Mouse (Mus musculus) limb, embryonic 13.5 days (tissue): Measurements from ENCODE around the gene Pramel3. TPM values are rescaled to one million over a fixed set of nuclear protein-coding genes. Genes with fewer than 3 reads are reported as not detected.
"Not testable (repeated sequence)": the region's sequence is repeated elsewhere in the genome, so short reads cannot be mapped to it uniquely, and the experiment has no call there.

Experiments used
- ATAC-seq: fragments of 200-750 bp; cut with Nextera tagmentation; 2 replicates; pipeline ENCODE4 v1.8.0; 2017; ENCODE audit warnings: low read depth, moderate number of reproducible peaks, moderate TSS enrichment; ENCODE audit not compliant: low FRiP score
- H3K27ac ChIP-seq: fragments of 300-500 bp; sonication (generic); 2 replicates; pipeline ENCODE4 v1.5.1; 2015; ENCODE audit warnings: inconsistent platforms, mild to moderate bottlenecking, moderate library complexity
- H3K27me3 ChIP-seq: fragments of 300-500 bp; sonication (generic); 2 replicates; pipeline ENCODE4 v1.6.1; 2015; ENCODE audit warnings: mild to moderate bottlenecking, inconsistent platforms
- H3K36me3 ChIP-seq: fragments of 300-500 bp; sonication (generic); 2 replicates; pipeline ENCODE4 v1.6.1; 2015; ENCODE audit warnings: inconsistent platforms, mild to moderate bottlenecking, moderate library complexity
- H3K4me1 ChIP-seq: fragments of 300-500 bp; sonication (generic); 2 replicates; pipeline ENCODE4 v1.6.1; 2015; ENCODE audit warnings: inconsistent platforms
- H3K4me2 ChIP-seq: fragments of 300-500 bp; sonication (generic); replicated peaks from 2 replicates; pipeline ENCODE4 v1.6.1; 2015; ENCODE audit warnings: inconsistent platforms, mild to moderate bottlenecking, moderate library complexity
- H3K4me3 ChIP-seq: fragments of 300-500 bp; sonication (generic); 2 replicates; pipeline ENCODE4 v1.5.1; 2015; ENCODE audit warnings: moderate library complexity, mild to moderate bottlenecking, inconsistent platforms
- H3K9ac ChIP-seq: fragments of 300-500 bp; sonication (generic); 2 replicates; pipeline ENCODE4 v1.6.1; 2015; ENCODE audit warnings: mild to moderate bottlenecking, inconsistent platforms
- H3K9me3 ChIP-seq: fragments of 300-500 bp; sonication (generic); 2 replicates; pipeline ENCODE4 v1.6.1; 2016; ENCODE audit warnings: inconsistent platforms
- WGBS: fragments of 180-500 bp; shearing (Covaris S2); methylation state at CpG from one replicate; pipeline ENCODE4 v1.1.7; 2015; 5-methylcytosine and 5-hydroxymethylcytosine counted together
- polyA plus RNA-seq: library from polyadenylated mRNA; unstranded; fragments of >200 nt; fragmentation: Nextera tagmentation; extraction: Ambion mirVana; gene quantifications from 2 replicates; pipeline ENCODE4 v1.2.1, GENCODE M21; 2015

Pramel3 gene
- 0.05 TPM in 1 of 2 replicates, not detected in the other for polyA plus RNA-seq

DNA sequence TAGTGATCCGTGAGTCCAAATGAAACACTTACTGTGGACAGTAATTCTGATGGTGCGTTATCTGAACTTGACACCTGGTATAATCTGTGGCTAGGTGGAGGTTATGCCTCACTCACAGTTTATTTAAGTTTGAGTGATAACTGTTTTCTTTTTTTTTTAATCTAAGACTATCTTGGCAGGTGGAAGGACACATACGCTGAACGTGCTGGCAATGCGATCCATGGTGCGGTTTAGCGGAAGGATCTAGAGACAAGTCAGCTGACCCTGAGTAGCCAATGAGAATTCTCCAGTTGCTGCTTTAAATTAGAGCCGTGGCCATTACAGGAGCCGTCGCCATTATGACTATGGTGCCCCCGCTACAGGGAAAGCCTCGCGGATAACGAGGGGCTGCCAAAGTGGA is at the start of gene Pramel3:
Pramel3 (plus strand) TSS at position 301 of the 400 bp plus-strand sequence.
- H3K27me3 ChIP-seq, H3K27ac ChIP-seq, H3K4me1 ChIP-seq, H3K9ac ChIP-seq, H3K4me2 ChIP-seq, H3K4me3 ChIP-seq, H3K36me3 ChIP-seq, ATAC-seq, H3K9me3 ChIP-seq: not testable (repeated sequence)
- 89% methylated on average over 14 of the region's 14 CpGs for WGBS

DNA sequence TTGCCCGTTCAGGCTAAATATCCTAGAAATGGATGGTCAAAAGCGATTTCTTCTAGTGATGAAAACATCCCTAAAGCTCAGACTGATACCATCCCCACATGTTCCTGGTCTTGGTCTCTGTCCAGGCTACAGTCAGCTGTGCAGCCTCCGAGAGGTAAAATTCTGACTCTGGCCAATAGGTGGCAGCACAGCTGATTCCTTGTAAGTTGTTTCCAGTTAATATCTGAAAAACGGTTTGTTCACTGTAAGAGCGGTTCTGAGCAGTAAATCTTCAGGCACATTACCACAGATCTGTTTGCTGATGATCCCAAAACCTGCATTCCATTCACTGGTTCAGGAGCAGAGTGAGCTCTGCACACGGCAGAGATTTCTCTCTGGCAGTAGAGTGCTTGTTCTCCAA is 58.6 kb downstream of the Pramel3 start:
- not testable (repeated sequence) for H3K4me2 ChIP-seq, ATAC-seq, H3K36me3 ChIP-seq, H3K4me3 ChIP-seq, H3K27ac ChIP-seq, H3K9me3 ChIP-seq, H3K9ac ChIP-seq, H3K27me3 ChIP-seq, H3K4me1 ChIP-seq
- 30% methylated on average over 3 of the region's 6 CpGs for WGBS

DNA sequence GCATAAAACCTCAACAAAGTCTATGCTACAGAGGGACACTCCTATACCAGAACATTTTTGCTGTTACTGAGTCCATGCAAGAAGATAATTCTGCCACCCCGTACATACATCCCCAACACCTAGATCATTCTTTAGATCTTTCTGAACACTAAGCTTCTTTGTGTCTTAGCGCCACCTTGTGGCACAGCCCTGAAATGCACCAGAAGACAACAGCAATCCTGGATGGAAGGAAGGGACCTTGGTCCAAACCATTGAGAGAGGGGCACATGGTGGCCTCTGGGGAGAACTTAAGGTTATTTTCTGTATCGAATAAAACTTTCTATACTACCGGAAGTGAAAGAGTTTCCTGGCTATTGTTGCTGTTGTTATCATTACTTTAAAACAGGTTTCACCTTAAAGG is 59.8 kb downstream of the Pramel3 start:
- H3K9me3 ChIP-seq, H3K9ac ChIP-seq, H3K4me1 ChIP-seq, H3K36me3 ChIP-seq, H3K4me3 ChIP-seq, H3K27me3 ChIP-seq, H3K27ac ChIP-seq, H3K4me2 ChIP-seq, ATAC-seq: not testable (repeated sequence)
- WGBS, result no CpG with 5 or more reads among the region's 4 CpGs

Other genes starting within 250 kb of the Pramel3 start
- gene Gm15023, start 124.7 kb upstream of the Pramel3 start, polyA plus RNA-seq, result not detected in 2 replicates
- gene Tceal6, start 91.6 kb upstream of the Pramel3 start, polyA plus RNA-seq, result 9.7 and 10.0 TPM in 2 replicates
- not detected in 2 replicates for gene Gm5128, start 71.0 kb downstream of the Pramel3 start, polyA plus RNA-seq
- not detected in 2 replicates for gene Gm7903, start 131.5 kb downstream of the Pramel3 start, polyA plus RNA-seq
- not detected in 2 replicates for gene AV320801, start 192.3 kb downstream of the Pramel3 start, polyA plus RNA-seq